21 mouse cellular contexts compared by ENCODE assay signal in genomic region chr19:43767549-43768322, GRCm38 (mm10). TPM values are rescaled to one million over a fixed set of nuclear protein-coding genes. Genes with fewer than 3 reads are reported as not detected.
DNase-seq lines count a peak whose midpoint lies in the region; ATAC-seq and TF ChIP-seq lines count a peak whose summit lies in the region.
"Had no signal": no experiment of that assay in that cellular context is flagged by ENCODE, and none has a peak within 500 bp of the region (broad histone marks: within the 10 kb centered on the region; RNA-seq: fewer than 3 reads in every experiment).

No protein-coding gene starts in this region.

- H3K9me3 ChIP-seq in liver, embryonic 16.5 days (replicated peaks; ENCODE audit: control insufficient read depth, low read length) = no peaks in the 10 kb centered on the region
- H3K9me3 ChIP-seq in lung, postnatal 0 days (ENCODE audit: low read length) = no peaks in the 10 kb centered on the region
- H3K9me3 ChIP-seq: G1E; limb, embryonic 12.5 days had no signal

- no peaks in the 10 kb centered on the region for H3K36me3 ChIP-seq in liver, embryonic 16.5 days (ENCODE audit: control insufficient read depth, insufficient read depth)
- peaks cover 6% of the 10 kb centered on the region; the same call in 1 of the 2 replicates for H3K36me3 ChIP-seq in lung, postnatal 0 days (ENCODE audit: insufficient read depth, low read length)
- H3K36me3 ChIP-seq: limb, embryonic 12.5 days had no signal

- DNase-seq in ES-CJ7 (ENCODE audit: low read depth, low spot score) (peak; percentile 5), R1 (ENCODE audit: low read depth, low spot score) (peak; percentile 63)
- DNase-seq in kidney, adult 9 months = peak; percentile 85
- DNase-seq in cerebellum, adult 9-11 months = no peak
- DNase-seq in natural killer cell, adult 2 months (ENCODE audit: low spot score in 2 of 2) = no peak
- DNase-seq in cerebellum, adult 9-10 months = no peak
- DNase-seq in lung, postnatal 0 days (ENCODE audit: low spot score) = no peak
- DNase-seq: cerebellum, adult 11 months; gastrocnemius, postnatal 25 days; right cerebral cortex, adult 18-20 months; spleen, adult 18-20 months; thymus, postnatal 36 days had no signal

- TF ChIP-seq CTCF in lung, postnatal 0 days (IDR thresholded peaks at IDR 0.05) = no peak

- no peak for TF ChIP-seq EP300 in lung, postnatal 0 days (IDR thresholded peaks at IDR 0.05)

- H3K4me1 ChIP-seq in liver, embryonic 16.5 days (ENCODE audit: control insufficient read depth, low read depth, low read length) = no peaks in the 10 kb centered on the region
- no peaks in the 10 kb centered on the region for H3K4me1 ChIP-seq in lung, postnatal 0 days (ENCODE audit: insufficient read depth, low read depth, low read length)
- H3K4me1 ChIP-seq: limb, embryonic 12.5 days had no signal

- 0 out of 2 replicates have a peak overlapping the region, but pooled peaks have one; percentile 30 for H3K27ac ChIP-seq in liver, embryonic 16.5 days (ENCODE audit: low read length)
- no peak overlapping the region for H3K27ac ChIP-seq in lung, postnatal 0 days (ENCODE audit: low read length)
- H3K27ac ChIP-seq: hindbrain, embryonic 14.5 days; left cerebral cortex, adult 2 months; limb, embryonic 12.5 days had no signal

- H3K27me3 ChIP-seq in liver, embryonic 16.5 days (ENCODE audit: control insufficient read depth, insufficient read depth, low read depth, low read length) = no peaks in the 10 kb centered on the region
- H3K27me3 ChIP-seq in lung, postnatal 0 days (replicated peaks; ENCODE audit: insufficient read depth, low read length) = no peaks in the 10 kb centered on the region
- H3K27me3 ChIP-seq: limb, embryonic 12.5 days had no signal

- no peak overlapping the region for H3K4me2 ChIP-seq in liver, embryonic 16.5 days (ENCODE audit: low read depth, low read length)
- no peak overlapping the region for H3K4me2 ChIP-seq in lung, postnatal 0 days (replicated peaks; ENCODE audit: low read depth, low read length)
- H3K4me2 ChIP-seq: hindbrain, embryonic 14.5 days; limb, embryonic 12.5 days had no signal

- no peak overlapping the region for H3K4me3 ChIP-seq in liver, embryonic 16.5 days (ENCODE audit: low read depth, low read length)
- H3K4me3 ChIP-seq in lung, postnatal 0 days (ENCODE audit: low read depth, low read length) = no peak overlapping the region
- H3K4me3 ChIP-seq: erythroblast, embryonic 14.5 days; left cerebral cortex, adult 2 months; limb, embryonic 12.5 days had no signal

- WGBS in liver, embryonic 16.5 days (ENCODE audit: insufficient replicate concordance) = 60% methylated on average over 9 of the region's 9 CpGs
- 46% methylated on average over 9 of the region's 9 CpGs for WGBS in lung, postnatal 0 days

- ATAC-seq in liver, embryonic 16.5 days (ENCODE audit: low read depth) = peak; percentile 82
- ATAC-seq in lung, postnatal 0 days = no peak
- ATAC-seq: forebrain, embryonic 14.5 days; midbrain, embryonic 16.5 days had no signal

- H3K9ac ChIP-seq in liver, embryonic 16.5 days (ENCODE audit: low read depth, low read length) = no peak overlapping the region
- H3K9ac ChIP-seq in lung, postnatal 0 days (replicated peaks; ENCODE audit: low read depth) = no peak overlapping the region
- H3K9ac ChIP-seq: hindbrain, embryonic 14.5 days; limb, embryonic 12.5 days had no signal

RNA-seq across cellular contexts. Expression of gene Abcc2, which starts 14.3 kb away (rescaled TPM):
- 10.7 and 13.6 TPM in 2 replicates for polyA plus RNA-seq in liver, embryonic 16.5 days (2015; fragmentation: Nextera tagmentation; extraction: Ambion mirVana)
- polyA plus RNA-seq in lung, postnatal 0 days (2015; fragmentation: Nextera tagmentation; extraction: Ambion mirVana) = 0.02 TPM in 1 of 2 replicates, not detected in the other
- polyA plus RNA-seq: forebrain, embryonic 14.5 days; limb, embryonic 12.5 days; lung, embryonic 16.5 days had no signal

RNA-seq across cellular contexts. Expression of gene Cox15, which starts 14.9 kb away (rescaled TPM):
- polyA plus RNA-seq in liver, embryonic 16.5 days (2015; fragmentation: Nextera tagmentation; extraction: Ambion mirVana) = 5.2 and 5.3 TPM in 2 replicates
- polyA plus RNA-seq in lung, postnatal 0 days (2015; fragmentation: Nextera tagmentation; extraction: Ambion mirVana) = 4.5 and 5.7 TPM in 2 replicates

RNA-seq across cellular contexts. Expression of gene Cutc, which starts 14.9 kb away (rescaled TPM):
- 9.6 and 10.8 TPM in 2 replicates for polyA plus RNA-seq in liver, embryonic 16.5 days (2015; fragmentation: Nextera tagmentation; extraction: Ambion mirVana)
- polyA plus RNA-seq in lung, postnatal 0 days (2015; fragmentation: Nextera tagmentation; extraction: Ambion mirVana) = 14.9 and 17.1 TPM in 2 replicates

Comparison
In these comparisons a context has a peak if more than half of its experiments do, and no peak if none do; other contexts are left out.
1. DNase-seq: peak in ES-CJ7 (single experiment), R1 (single experiment) and kidney, adult 9 months (single experiment); none in cerebellum, adult 9-11 months (single experiment), natural killer cell, adult 2 months (0 of 2), cerebellum, adult 9-10 months (single experiment) and lung, postnatal 0 days (single experiment).
2. RNA of gene Abcc2, which starts 14.3 kb away (polyA plus RNA-seq): 10.7 to 13.6 TPM in liver, embryonic 16.5 days; 0.02 TPM in lung, postnatal 0 days; every median in the first group is over 10 times any median in the second.